Mouse (Mus musculus) C2C12 (cell line): ENCODE measurements around the gene Sdhaf3. TPM values are rescaled to one million over a fixed set of nuclear protein-coding genes. Genes with fewer than 3 reads are reported as not detected.
"Not testable (repeated sequence)": the region's sequence is repeated elsewhere in the genome, so short reads cannot be mapped to it uniquely, and the experiment has no call there.

Source experiments
- H3K27me3 ChIP-seq: one replicate; pipeline ENCODE4 v1.6.1; 2011; ENCODE audit not compliant: control insufficient read depth, insufficient read depth, insufficient read length
- H3K36me3 ChIP-seq: one replicate; pipeline ENCODE4 v1.6.1; 2011; ENCODE audit not compliant: control insufficient read depth, insufficient read depth
- H3K4me3 ChIP-seq: one replicate; pipeline ENCODE4 v1.5.1; 2011; ENCODE audit warnings: mild to moderate bottlenecking, control low read depth; ENCODE audit not compliant: poor library complexity, insufficient read depth, severe bottlenecking
- H3K79me2 ChIP-seq: one replicate; pipeline ENCODE4 v1.6.1; 2011; ENCODE audit not compliant: control insufficient read depth, insufficient read depth
- H3K79me3 ChIP-seq: one replicate; pipeline ENCODE4 v1.6.1; 2011; ENCODE audit warnings: low read depth, control low read depth
- H3ac ChIP-seq: one replicate; pipeline ENCODE3; 2011; ENCODE audit warnings: low read depth; ENCODE audit not compliant: control insufficient read depth, insufficient read length
- CEBPB ChIP-seq: IDR thresholded peaks from one replicate; pipeline ENCODE4 v1.6.1; 2011; ENCODE audit warnings: low read depth, mild to moderate bottlenecking, control low read depth, moderate library complexity
- CTCF ChIP-seq: IDR thresholded peaks from one replicate; pipeline ENCODE4 v1.5.1; 2011; ENCODE audit not compliant: control insufficient read depth, insufficient read depth, insufficient read length
- FOSL1 ChIP-seq: IDR thresholded peaks from one replicate; pipeline ENCODE4 v1.8.0; 2011; ENCODE audit warnings: mild to moderate bottlenecking, low read length; ENCODE audit not compliant: poor library complexity, insufficient read depth, severe bottlenecking
- MAX ChIP-seq: IDR thresholded peaks from one replicate; pipeline ENCODE4 v1.6.1; 2011; ENCODE audit warnings: mild to moderate bottlenecking, control low read depth
- MYOD1 ChIP-seq: IDR thresholded peaks from one replicate; pipeline ENCODE4 v1.6.1; 2011; ENCODE audit warnings: low read depth; ENCODE audit not compliant: control insufficient read depth, insufficient read length
- MYOG ChIP-seq: IDR thresholded peaks from one replicate; pipeline ENCODE4 v1.6.1; 2011; ENCODE audit not compliant: control insufficient read depth, insufficient read length; ENCODE audit errors: extremely low read depth
- USF1 ChIP-seq: IDR thresholded peaks from one replicate; pipeline ENCODE4 v1.6.1; 2011; ENCODE audit warnings: low read depth, mild to moderate bottlenecking, control low read depth, moderate library complexity
- polyA plus RNA-seq: library from polyadenylated mRNA; unstranded; fragments of >200 nt; fragmentation: generic; extraction: Trizol; gene quantifications from one replicate; pipeline ENCODE4 v1.2.1, GENCODE M21; 2012; ENCODE audit warnings: missing spikeins

Sdhaf3 gene
- polyA plus RNA-seq, 1 experiment, result 1.3 TPM

GRCm38 (mm10) chr6:6947650-6948049 is 8.2 kb upstream of the Sdhaf3 start:
- Histone ChIP-seq H3K36me3 (no peaks in the 10 kb centered on the region), H3K79me2 (no peaks in the 10 kb centered on the region), H3K79me3 (no peaks in the 10 kb centered on the region), H3ac (no peak overlapping the region), H3K27me3 (no peaks in the 10 kb centered on the region), H3K4me3 (no peak overlapping the region)
- TF ChIP-seq USF1 (no peak), MYOD1 (no peak), MYOG (no peak), FOSL1 (no peak), MAX (no peak), CEBPB (no peak), CTCF (no peak)

- H3K36me3 ChIP-seq, result no peaks in the 10 kb centered on the region
- no peak overlapping the region for H3K4me3 ChIP-seq
- no peaks in the 10 kb centered on the region for H3K79me2 ChIP-seq
- H3K79me3 ChIP-seq, result no peaks in the 10 kb centered on the region
- TF ChIP-seq USF1 (no peak), MYOD1 (no peak), MYOG (no peak), CEBPB (no peak), MAX (no peak), CTCF (no peak), FOSL1 (no peak)
- no peak overlapping the region for H3ac ChIP-seq
- H3K27me3 ChIP-seq, result no peaks in the 10 kb centered on the region
Observed at GRCm38 (mm10) chr6:6955395-6955763, 425 bp upstream of the Sdhaf3 start.

- H3K4me3 ChIP-seq, H3K79me2 ChIP-seq, H3K36me3 ChIP-seq, H3K27me3 ChIP-seq, H3K79me3 ChIP-seq, H3ac ChIP-seq: not testable (repeated sequence)
Observed at GRCm38 (mm10) chr6:6959234-6959633, 3.4 kb downstream of the Sdhaf3 start.

GRCm38 (mm10) chr6:6997226-6997946 is 41.6 kb downstream of the Sdhaf3 start:
- H3K79me2 ChIP-seq, result no peaks in the 10 kb centered on the region
- H3K27me3 ChIP-seq, result no peaks in the 10 kb centered on the region
- no peak for TF ChIP-seq MAX
- no peak for TF ChIP-seq CEBPB
- H3ac ChIP-seq, result no peak overlapping the region
- no peaks in the 10 kb centered on the region for H3K36me3 ChIP-seq
- no peaks in the 10 kb centered on the region for H3K79me3 ChIP-seq
- no peak overlapping the region for H3K4me3 ChIP-seq

- Histone ChIP-seq H3K27me3 (no peaks in the 10 kb centered on the region), H3K36me3 (no peaks in the 10 kb centered on the region)
Observed at GRCm38 (mm10) chr6:6997956-6998355, 42.2 kb downstream of the Sdhaf3 start.

GRCm38 (mm10) chr6:6999015-6999414 is 43.2 kb downstream of the Sdhaf3 start:
- no peaks in the 10 kb centered on the region for H3K27me3 ChIP-seq
- H3K79me2 ChIP-seq, result no peaks in the 10 kb centered on the region
- H3ac ChIP-seq, result no peak overlapping the region
- no peaks in the 10 kb centered on the region for H3K79me3 ChIP-seq
- TF ChIP-seq USF1 (no peak), MYOD1 (no peak), CTCF (no peak), CEBPB (no peak), MAX (no peak), MYOG (no peak), FOSL1 (no peak)
- H3K4me3 ChIP-seq, result no peak overlapping the region
- no peaks in the 10 kb centered on the region for H3K36me3 ChIP-seq

More at GRCm38 (mm10) chr6:6997956-6998355, 42.2 kb downstream of the Sdhaf3 start:
- Histone ChIP-seq H3ac (no peak overlapping the region), H3K79me2 (no peaks in the 10 kb centered on the region), H3K4me3 (no peak overlapping the region), H3K79me3 (no peaks in the 10 kb centered on the region)
- TF ChIP-seq FOSL1 (no peak), CEBPB (no peak), CTCF (no peak)

GRCm38 (mm10) chr6:7003085-7003484 is 47.3 kb downstream of the Sdhaf3 start:
- Histone ChIP-seq H3K79me3 (no peaks in the 10 kb centered on the region), H3ac (no peak overlapping the region), H3K79me2 (no peaks in the 10 kb centered on the region), H3K27me3 (no peaks in the 10 kb centered on the region), H3K36me3 (no peaks in the 10 kb centered on the region), H3K4me3 (no peak overlapping the region)
- no peak for TF ChIP-seq MAX
- TF ChIP-seq FOSL1, result no peak
- TF ChIP-seq MYOG, result no peak
- no peak for TF ChIP-seq USF1
- no peak for TF ChIP-seq MYOD1
- TF ChIP-seq CEBPB, result no peak
- TF ChIP-seq CTCF, result no peak
